Mouse (Mus musculus) G1E (cell line): ENCODE data around the gene Pde4d.

ENCODE experiments used
- CTCF ChIP-seq: IDR thresholded peaks from 2 replicates; pipeline ENCODE4 v1.5.1; 2012; ENCODE audit warnings: low read depth, low read length, inconsistent platforms, mixed read lengths
- POLR2AphosphoS5 ChIP-seq: IDR thresholded peaks from 2 replicates; pipeline ENCODE4 v1.6.1; 2012; ENCODE audit warnings: low read depth, low read length, inconsistent platforms; ENCODE audit not compliant: insufficient replicate concordance
- TAL1 ChIP-seq: conservative IDR thresholded peaks from 2 replicates; pipeline ENCODE4 v1.6.1; 2012; ENCODE audit warnings: low read depth, low read length, inconsistent platforms, mixed read lengths

DNA sequence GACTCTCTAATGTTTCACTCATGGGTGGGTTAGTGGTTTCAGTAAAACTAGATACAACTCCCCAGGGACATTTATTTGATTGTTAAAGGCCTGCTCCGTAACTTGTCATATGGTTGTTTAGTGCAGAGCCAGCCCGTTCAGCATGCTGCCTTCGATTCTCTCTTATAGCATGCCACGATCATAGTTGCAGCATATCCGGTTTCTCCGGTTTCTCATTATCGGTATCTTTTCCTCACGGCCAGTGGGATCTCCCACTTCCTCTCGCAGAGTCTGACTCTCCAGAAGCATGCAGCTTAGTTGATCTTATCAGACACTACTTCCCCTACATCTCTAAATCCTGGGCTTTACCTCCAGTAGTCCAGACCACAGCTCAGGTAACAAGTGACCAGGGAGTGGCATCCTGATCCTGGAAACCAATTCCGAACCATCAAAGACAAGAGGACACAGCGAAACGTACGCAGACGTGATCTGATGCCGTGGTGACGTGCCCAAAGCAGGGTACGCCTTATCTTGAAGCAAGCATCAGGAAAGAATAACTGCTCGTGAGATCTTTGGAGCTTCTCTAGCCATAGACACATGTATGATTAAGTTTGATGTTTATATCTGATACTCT, 782.2 kb downstream of the Pde4d start:
- TF ChIP-seq CTCF: no peak
- no peak for TF ChIP-seq POLR2AphosphoS5
- TF ChIP-seq TAL1: no peak
